Mouse (Mus musculus) ES-Bruce4 (cell line): Measurements from ENCODE around the gene Gm17509.

Experiments
- CTCF ChIP-seq: IDR thresholded peaks from one replicate; pipeline ENCODE4 v1.8.1; 2011; ENCODE audit warnings: low read depth, low read length
- EP300 ChIP-seq: IDR thresholded peaks from 2 replicates; pipeline ENCODE4 v1.6.1; 2011; ENCODE audit warnings: low read depth, low read length; ENCODE audit not compliant: insufficient read depth
- POLR2A ChIP-seq: IDR thresholded peaks from one replicate; pipeline ENCODE4 v1.8.1; 2011; ENCODE audit warnings: low read length; ENCODE audit not compliant: insufficient read depth

DNA sequence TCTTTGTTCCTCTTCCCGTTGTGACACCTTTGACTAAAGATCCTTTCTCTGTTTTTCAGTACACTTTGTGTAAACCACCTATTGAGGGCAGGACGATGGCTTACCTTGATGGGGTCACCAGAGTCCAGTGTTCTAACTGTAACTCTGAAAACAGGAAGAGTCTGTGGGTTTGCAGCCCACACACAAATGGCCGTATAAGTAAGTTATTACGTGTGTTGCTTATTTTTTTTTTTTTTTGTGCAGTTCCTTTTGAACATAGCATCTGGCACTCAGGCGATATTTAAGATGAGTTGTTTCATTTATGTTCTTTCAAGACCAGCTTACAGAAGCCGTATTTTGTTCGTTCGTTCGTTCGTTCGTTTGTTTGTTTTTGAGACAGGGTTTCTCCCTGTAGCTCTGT lies 3.3 kb downstream of the Gm17509 start:
- TF ChIP-seq POLR2A (no peak), CTCF (no peak), EP300 (no peak)
